Mouse (Mus musculus): ENCODE results near the gene Mst1.

The Mst1 gene

DNA sequence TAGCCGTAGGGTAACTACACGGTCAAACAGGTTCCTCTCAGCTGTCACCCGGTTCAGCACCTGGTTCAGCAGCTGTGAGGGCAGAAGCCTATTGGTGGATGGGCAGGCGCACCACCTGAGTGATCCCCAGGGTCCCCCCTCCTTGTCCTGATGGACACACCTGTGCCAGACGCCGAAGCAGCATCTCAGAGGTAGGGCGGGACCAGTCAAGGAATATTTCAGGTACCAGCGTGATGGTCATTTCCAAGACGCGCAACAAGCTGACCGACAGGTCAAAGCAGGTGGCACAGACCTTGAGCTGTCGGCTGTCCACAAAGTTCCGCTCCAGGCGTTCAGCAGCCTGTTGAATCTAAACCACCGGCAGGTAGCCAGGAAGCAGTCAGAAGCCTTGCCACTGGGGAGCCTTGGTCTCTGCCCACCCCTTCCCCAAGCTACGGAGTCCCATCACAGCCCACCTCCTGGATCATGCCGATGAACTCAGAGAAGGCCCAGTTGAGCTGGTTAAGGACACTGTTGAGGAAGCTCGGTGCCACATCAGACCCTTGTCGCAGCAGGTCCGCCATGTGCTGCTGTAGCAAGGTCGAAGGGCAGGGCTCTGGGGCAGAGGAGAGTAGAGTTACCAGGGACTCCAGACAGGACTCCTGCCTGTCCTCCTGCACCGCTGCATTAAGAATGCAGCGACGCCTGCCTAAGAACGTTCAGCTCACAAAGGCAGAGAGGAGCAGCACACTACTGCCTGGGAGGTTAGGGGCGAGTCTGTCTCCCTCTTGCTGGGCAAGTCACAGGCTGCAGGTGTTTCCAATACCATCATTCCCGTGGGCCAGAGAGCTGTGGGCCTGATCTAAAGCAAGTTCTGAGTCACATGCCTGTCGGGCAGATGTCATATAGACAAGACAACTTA, 23.6 kb upstream of the Mst1 start:
- in situ Hi-C loops (cut with MboI, MseI): no loop called here

DNA sequence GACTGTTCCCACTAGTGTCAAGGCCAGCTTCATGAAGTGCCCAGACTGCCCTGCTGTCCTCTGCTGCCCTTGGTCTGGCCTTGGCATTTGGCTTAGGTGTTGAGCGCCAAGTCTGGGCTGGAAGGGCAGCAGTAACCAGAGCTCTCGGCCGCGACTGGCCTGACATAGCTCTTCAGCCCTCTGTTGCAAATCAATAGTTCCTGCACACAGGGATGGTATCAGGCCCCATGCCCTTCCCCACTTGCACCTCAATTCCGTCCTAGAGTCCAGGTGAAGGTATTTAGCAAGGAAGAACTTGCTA, 23.0 kb upstream of the Mst1 start:
- in situ Hi-C loops (cut with MboI, MseI): no loop called here

DNA sequence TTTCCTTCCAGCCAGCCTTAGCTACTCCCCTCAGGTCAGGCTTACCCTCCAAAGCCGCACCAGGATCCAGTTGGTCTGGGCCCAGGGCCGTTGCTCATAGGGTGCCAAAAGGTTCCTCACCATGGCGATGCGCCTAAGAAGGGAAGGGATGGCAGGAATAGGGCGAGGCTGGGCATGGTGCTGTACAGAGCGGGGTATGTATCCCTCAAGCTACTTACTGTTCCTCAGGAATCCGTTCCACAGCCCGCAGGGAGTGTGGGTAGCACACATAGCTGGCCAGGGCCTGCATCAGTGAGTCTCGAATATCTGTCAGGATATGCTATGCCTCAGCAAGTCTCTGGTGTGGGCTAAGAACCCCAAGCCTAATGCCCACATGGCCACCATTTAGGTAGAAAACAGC, 21.9 kb upstream of the Mst1 start:
- in situ Hi-C loops (cut with MboI, MseI): no loop called here

DNA sequence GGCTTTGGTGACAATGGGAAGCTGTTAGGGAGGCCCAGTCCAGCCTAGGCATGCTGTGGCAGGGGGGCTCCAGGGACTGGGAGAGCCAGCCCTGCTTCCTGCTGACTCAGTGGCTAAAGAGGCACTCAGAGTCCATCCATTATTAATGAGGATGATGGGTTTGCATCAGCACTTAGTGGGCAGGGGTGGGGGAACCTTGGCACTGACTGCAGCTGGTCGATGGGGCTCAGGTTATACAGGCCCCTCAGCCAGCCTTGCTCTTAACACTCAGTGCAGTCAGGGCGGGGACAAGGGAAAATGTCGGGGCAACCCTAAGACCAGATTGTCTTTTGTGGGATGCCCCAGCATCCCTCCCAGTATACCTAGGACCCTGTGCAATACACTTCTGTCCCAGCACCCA, 18.1 kb upstream of the Mst1 start:
- in situ Hi-C loops (cut with MboI, MseI): loop anchor here in 1 of 2 experiments (10.0 kb wide), 1 partner anchor 97 kb away; no protein-coding TSS in a partner anchor

DNA sequence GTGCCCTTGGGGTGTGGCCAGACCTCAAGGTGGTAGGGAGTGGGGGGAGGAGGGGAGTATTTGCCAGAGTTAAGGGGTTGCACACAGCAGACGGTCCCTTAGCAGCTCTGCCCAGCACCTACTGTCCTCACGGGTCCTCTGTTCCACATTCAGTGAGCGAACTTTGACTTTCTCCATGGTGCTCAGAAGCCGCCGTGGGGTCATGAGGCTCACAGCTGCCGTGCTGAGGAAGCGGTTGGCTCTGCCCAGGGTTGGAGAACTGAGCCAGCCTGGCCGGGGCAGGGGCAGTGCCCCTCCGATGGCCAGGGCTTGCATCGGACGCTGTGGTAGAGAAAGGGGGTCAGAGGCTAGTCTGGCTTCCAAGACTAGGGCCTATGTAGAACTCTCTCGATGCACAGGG, 16.9 kb upstream of the Mst1 start:
- in situ Hi-C loops (cut with MboI, MseI): loop anchor here in 1 of 2 experiments (10.0 kb wide), 1 partner anchor 99 kb away; no protein-coding TSS in a partner anchor

DNA sequence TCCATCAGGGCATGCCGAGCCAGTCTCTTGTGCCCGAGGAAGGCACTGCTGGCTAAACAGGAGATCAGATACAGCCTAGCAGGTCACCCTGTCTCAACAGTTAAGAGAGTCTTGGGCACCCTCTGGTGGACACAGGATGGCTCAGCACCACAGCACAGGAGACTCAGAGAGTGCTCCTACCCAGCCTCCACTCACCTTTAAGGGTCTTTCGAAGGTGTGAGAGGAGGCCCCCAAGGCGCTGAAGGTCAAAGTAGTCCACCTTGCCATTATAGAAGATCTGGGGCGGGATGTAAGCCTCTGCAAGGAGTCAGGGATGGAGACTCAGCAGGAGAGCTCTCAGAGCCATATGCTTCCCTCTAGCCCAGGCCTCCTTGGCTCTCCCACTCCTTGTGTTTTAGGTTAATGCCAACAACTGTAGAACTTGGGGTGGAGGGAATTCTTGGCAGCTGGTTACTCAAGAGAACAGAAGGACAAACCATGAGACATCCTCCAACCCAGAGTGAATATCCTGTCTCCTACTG, 14.7 kb upstream of the Mst1 start:
- in situ Hi-C loops (cut with MboI, MseI): loop anchor here (5.0 to 10.0 kb wide), 4 partner anchors 101 to 163 kb away; no protein-coding TSS in a partner anchor

DNA sequence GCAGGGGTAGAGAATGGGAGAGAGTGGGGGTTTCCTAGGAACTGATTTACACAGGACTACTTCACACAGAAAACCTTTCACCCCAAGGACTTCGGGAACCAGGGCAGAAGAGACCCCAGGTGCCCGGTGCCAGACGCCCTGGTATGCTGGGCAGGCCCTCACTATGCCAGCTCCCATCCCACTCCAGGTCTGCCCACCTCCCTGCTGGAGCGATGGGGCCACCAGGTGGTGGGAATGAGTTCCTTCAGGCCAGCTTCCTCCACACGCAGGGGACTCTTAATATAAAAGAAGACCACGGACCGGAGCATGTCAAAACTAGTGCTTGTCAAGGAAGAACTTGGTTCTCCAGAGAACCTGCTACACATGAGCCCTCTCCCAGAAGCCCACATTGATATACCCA, 13.0 kb upstream of the Mst1 start:
- in situ Hi-C loops (cut with MboI, MseI): loop anchor here (5.0 to 10.0 kb wide), 4 partner anchors 102 to 165 kb away; no protein-coding TSS in a partner anchor

DNA sequence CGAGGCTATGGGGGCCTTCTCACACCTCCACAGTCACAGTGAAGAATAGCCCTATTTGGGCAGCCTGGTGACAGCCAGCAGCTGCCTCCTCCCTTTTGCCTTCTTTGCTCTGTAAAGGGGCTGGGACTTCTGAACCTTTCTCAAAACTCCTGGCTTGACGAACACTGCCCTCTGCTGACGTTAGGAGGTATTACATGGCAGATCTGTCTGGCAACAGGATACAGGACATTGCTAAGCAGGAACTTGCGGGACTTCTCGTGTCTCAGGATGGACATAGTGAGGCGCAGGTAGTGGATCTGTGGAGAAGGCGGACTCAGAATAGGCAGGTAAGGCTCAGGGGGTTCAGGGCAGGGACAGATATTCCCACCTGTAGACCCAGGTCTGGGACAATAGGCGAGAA, 12.3 kb upstream of the Mst1 start:
- in situ Hi-C loops (cut with MboI, MseI): loop anchor here (5.0 to 10.0 kb wide), 4 partner anchors 103 to 166 kb away; no protein-coding TSS in a partner anchor

DNA sequence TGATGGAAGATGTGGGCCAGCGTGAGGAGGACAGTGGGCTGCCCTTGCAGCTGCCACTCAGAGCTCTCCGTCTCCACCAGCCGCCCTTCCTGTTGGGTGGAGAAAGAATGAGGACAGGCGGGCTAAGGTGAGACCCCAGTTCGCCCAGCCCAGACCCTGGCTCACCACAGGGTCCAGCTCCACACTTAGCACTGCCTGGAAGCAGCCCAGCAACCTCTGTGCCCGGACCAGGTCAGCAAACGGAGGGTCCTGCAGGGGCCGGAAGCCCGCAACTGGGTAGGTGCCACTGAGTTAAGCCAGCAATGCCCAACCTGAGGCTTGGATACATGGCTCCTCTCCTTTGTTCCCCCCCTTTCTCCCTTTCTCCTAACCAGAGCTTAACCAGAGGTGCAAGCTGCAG, 11.2 kb upstream of the Mst1 start:
- in situ Hi-C loops (cut with MboI, MseI): loop anchor here (5.0 to 10.0 kb wide), 4 partner anchors 104 to 167 kb away; no protein-coding TSS in a partner anchor

DNA sequence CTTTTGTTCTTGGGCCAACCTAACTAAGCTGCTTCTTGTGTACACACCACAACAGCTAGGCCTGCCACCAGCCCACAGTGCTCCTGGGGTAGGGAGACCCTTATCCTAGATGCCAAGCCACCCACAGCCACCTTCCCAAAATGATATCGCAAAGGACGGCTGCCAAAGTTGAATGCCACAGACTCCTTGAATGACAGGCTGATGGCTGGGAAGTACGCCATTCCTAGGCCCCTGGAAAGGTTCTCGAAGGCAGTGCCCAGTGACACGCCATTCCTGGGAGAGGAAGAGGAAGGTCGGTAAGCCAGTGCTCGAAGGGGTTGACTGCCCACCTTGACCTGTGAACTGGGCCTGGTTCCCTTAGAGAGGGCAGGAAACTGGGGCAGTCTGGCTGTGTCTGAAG, 10.7 kb upstream of the Mst1 start:
- in situ Hi-C loops (cut with MboI, MseI): loop anchor here (5.0 to 10.0 kb wide), 4 partner anchors 105 to 167 kb away; no protein-coding TSS in a partner anchor

DNA sequence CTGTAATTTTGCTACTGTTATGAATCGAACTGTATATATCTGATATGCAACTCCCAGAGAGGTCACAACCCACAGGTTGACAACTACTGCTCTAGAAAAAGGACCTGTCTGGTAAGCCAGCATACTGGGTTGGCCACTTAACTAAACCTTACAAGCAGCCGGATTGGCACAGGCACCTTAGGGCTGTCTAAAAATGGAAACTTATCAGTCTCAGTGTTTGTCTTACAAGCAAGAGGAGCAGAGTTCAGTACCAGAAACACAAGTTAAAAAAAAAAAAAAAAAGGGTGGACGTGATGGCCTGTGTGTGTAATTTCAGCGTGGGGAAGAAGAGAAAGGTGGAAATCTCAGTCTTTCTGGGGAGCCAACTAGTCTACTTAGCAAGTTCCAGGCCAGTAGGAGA, 8.4 kb upstream of the Mst1 start:
- in situ Hi-C loops (cut with MboI, MseI): no loop called here

DNA sequence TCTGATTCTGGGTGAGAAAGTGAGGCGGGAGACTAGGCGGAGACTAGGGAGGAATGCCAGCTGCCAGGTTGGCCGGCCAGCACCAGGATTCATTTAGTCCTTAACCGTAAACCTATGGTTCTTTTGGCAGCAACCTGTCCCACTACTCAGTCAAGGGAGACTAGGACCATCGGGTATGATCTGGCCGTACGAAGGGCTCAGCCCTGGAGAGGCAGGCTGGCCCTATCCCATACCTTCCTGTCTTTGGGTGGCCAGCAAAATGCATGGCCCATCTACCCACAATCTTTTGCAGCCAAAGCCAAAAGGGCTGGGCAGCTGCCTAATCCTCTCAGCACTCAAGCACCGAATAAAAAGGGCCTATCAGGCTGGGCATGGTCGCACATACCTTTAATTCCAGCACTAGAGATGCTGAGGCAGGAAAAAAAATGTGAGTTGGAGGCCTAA, 7.7 kb upstream of the Mst1 start:
- in situ Hi-C loops (cut with MboI, MseI): no loop called here

DNA sequence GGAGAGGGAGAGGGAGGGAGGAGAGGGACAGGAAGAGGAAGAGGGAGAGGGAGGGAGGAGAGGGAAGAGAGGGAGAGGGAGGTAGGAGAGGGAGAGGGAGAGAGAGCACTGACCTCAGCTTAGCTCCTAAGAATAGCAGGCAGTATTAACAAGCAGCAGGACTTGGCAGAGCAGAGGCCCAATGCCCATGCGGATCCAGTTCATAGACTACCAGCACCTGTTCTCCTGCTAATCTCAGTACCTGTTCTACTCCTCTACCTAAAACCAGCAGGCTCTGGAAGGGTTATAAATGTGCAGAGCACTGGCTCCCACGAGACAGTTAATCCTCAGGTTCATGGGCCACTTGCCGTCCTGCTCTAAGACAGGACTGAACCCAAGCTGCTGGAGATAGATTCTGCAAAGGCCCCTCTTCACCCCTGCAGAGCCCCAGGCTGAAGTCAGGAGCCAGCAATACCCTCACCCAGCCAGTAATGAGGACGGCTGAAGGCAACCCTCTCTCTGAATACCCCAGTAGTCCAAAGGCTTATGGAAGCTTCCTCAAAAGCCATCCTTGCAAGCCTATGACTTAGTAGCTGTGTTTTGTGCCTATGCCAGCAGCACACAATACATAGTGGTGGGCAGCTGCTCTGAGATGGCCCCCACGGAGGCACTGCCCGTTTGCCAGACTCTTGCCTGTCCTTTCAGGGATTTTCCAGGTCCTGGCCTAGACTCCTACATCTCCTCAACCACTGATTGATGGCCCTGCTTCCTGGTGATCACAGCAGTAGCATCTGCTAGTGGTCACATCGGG, 6.9 kb upstream of the Mst1 start:
- in situ Hi-C loops (cut with MboI, MseI): no loop called here

DNA sequence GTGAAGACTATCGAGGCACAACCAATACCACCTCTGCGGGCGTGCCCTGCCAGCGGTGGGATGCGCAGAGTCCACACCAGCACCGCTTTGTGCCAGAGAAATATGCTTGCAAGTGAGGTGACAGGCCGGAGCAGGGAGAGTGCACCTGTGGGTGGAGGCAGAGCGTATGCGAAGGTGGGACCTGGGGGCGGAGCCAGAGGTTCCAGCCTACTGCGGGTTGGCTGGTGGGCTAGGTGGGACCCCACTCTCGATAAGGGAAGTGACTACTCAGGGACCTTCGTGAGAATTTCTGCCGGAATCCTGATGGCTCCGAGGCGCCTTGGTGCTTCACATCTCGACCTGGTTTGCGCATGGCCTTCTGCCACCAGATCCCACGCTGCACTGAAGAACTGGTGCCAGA, 2.3 kb downstream of the Mst1 start:
- in situ Hi-C loops (cut with MboI, MseI): no loop called here

DNA sequence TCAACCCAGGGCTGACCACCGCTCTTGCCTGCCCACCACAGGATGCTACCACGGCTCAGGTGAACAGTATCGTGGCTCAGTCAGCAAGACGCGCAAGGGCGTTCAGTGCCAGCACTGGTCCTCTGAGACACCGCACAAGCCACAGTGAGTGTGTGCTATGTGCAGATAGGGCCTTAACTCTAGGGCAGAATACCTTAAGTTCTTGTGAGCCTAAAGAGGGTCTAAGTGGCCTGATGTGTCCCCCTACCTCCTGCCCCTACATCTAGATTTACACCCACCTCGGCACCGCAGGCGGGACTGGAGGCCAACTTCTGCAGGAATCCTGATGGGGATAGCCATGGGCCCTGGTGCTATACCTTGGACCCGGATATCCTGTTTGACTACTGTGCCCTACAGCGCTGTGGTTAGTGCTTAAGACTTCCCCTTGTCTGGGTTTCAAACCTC, 2.8 kb downstream of the Mst1 start, which contains the start of gene Rnf123:
Rnf123 (minus strand) TSS at position 359 of the 444 bp plus-strand sequence.
- in situ Hi-C loops (cut with MboI, MseI): no loop called here

DNA sequence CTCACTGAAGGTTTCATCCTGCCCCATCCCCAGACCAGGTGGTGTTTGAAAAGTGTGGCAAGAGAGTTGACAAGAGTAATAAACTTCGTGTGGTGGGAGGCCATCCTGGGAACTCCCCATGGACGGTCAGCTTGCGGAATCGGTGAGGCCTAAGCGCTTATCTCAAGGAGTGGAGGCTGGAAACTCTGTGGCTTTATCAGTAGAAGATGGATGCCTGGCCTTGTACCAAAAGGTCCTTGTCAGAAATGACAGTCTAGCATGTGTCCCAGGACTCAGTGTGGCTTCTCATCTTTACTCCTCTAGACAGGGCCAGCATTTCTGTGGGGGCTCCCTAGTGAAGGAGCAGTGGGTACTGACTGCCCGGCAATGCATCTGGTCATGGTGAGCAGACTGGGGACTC, 3.3 kb downstream of the Mst1 start:
- in situ Hi-C loops (cut with MboI, MseI): no loop called here

DNA sequence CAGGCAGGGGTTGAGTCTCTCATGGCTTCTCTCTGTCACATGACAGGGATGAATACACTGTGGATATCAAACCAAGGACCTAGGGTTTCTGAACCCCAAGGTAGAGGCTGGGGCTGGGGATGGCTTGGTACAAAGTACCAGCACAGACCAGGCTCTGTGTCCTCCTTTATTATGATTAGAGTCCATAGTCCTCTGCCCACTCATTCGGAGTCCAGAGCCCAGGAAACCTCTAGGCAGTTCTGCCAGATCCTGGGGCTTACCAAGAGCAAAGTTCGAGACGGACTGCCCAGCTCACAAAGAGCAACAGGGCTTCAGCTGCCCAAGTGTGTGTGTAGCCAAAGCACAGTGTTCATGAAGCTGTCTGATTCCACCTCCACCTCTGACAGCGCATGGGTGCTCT, 5.0 kb downstream of the Mst1 start:
- in situ Hi-C loops (cut with MboI, MseI): no loop called here

DNA sequence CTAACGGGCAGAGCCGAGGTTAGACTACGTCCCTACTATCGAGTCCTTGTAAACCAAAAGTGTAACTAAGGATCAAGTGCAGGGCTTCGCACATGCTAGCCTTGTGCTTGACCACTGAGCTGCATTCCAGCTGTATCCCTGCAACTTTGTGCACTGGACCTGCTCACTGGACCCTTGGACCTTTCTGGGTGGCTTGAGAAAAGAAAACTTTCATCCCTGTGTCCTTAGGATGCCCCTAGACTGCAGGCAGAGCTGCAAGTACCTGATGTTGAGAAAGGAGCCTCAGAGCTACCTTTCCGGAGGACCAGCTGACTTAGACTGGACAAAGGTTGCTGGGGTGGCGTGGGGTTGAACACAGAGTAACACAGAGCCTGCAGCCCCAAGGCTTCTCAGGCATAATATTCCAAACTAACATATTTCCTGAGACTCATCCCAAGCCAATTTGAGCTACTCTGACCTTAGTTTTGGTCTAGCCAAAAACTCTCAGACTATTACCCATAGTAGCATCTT, 10.4 kb downstream of the Mst1 start:
- in situ Hi-C loops (cut with MboI, MseI): no loop called here

DNA sequence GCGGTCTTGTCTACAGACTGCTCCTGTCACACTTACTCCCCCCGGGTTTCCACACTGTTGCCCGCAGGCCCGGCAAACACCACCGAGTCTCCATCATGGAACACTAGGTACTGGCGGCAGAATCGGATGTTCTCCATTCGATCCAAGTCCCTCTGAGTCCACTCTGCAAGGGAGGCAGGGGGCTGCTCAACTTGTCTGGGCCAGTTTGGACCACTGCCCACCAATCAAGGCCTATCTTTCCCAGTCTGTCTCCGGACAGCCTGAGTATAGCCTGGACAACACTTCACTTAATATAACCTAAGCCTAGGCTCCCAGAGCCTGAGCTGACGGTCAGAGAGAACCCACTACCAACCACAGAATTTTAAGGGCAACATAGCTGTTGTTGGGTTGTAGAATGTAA, 13.3 kb downstream of the Mst1 start:
- in situ Hi-C loops (cut with MboI, MseI): no loop called here

DNA sequence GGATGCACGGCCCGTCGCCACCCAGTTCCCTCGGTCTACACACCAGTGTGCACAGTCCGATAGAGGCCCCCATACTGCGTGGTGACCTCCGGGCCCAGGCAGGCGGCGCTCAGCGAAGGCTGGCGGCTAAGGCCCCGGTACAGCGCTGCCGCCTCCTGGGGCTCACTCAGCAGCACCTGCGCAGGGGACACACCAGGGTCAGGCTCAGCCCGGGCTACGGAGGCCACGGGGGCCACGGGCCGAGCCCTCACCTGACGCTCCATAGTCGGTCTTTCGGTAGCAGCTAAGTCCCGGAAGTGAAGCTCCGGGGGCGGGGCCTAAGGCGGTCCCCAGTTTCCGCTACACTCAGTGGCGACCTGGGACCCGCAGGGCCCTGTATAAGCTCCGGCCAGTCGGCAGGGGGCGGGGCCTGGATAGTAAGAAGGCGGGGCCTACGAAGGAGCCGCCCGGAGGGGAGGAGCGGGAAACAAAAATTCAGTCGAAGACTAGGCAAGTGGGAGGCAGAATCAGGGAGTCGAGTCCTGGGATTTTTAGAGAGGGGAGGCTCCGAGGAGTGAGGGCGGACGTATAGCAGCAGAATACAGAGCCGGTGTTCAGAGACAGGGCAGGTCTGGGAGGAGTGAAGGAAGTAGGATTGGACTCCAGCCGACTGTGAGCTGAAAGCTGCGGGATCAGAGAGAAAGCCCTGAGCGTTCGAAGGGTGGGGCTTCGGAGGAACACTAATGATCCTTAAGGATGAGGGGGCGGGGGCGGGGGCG, 14.1 kb downstream of the Mst1 start, which contains the start of gene Apeh:
Apeh (minus strand) TSS at position 423 of the 758 bp plus-strand sequence.
- in situ Hi-C loops (cut with MboI, MseI): no loop called here

DNA sequence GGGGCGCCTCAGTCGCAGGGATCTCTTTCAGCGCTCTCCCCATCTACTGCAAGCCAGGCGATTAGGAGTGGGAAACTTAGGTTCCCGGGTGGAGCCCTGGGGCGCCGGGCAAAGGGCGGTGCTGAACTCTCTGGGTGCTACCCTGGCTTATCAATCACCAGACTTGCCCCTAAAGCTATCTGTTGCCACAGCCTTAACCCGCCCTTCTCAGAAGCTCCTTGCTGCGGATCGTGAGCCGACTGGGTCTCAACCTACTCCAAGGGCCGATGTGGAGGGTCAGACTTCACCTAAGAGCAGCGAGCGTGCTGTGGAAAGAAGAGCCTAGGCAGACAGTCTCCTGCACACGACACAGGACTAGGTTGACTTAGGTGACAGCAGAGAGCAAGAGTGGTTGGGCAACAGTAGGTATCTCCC, 14.8 kb downstream of the Mst1 start:
- in situ Hi-C loops (cut with MboI, MseI): loop anchor here (5.0 kb wide), 2 partner anchors 42 to 107 kb away; no protein-coding TSS in a partner anchor

All from T-helper 17 cell (primary cell).